Mouse (Mus musculus): Measurements from ENCODE around the gene Acsf3.

- TF ChIP-seq CTCF (IDR thresholded peaks at IDR 0.05; ENCODE audit: low read depth, low read length) (no peak), POLR2A (IDR thresholded peaks at IDR 0.05; ENCODE audit: insufficient read depth, low read length) (no peak), EP300 (IDR thresholded peaks at IDR 0.05; ENCODE audit: insufficient read depth, low read depth, low read length) (no peak)
Observed at GRCm38 (mm10) chr8:122749333-122749958, 25.8 kb upstream of the Acsf3 start.

Data from ES-Bruce4 (cell line).